Mouse (Mus musculus): Measurements from ENCODE around the gene Gpd2.

Gpd2 gene

GRCm38 (mm10) chr2:57251636-57252317 is 14.3 kb downstream of the Gpd2 start:
- no peak for DNase-seq

DNA sequence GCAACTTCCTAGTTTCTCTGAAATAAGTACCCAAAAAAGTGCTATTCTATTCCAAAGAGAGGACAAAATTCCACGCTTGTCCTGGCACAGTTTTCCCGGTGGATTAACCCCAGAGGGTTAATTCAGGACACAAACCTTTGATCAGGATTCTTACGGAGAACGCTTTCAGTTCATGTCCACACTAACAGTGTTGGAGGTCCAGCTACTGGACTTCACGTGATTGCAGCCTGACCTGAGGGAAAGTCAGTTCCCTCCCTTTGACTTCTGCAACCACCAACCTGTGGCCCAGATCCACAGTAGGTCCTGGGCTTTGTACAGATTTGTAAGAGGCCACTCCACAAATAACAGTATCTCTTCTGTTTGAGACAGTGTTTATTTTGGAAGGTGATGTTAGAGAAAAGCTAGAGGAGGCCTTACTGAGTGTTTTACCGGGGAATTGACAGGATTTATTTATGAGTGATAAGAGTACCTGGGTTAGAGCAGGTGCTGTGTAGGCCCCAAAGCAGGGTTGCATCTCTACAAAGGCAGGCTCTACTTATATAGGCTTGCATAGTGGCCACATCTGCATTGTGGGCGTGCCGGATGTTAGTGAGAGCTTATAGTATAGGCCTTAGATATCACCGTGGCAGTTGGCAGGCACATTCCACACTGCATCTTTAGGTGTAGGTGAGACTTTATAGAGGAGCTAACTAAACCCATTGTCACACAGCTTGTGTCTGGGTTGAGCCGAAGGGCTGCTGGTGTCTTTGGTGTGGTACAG is 15.3 kb downstream of the Gpd2 start:
- no peak for DNase-seq

GRCm38 (mm10) chr2:57254267-57254666 is 16.8 kb downstream of the Gpd2 start:
- no peak for DNase-seq

DNA sequence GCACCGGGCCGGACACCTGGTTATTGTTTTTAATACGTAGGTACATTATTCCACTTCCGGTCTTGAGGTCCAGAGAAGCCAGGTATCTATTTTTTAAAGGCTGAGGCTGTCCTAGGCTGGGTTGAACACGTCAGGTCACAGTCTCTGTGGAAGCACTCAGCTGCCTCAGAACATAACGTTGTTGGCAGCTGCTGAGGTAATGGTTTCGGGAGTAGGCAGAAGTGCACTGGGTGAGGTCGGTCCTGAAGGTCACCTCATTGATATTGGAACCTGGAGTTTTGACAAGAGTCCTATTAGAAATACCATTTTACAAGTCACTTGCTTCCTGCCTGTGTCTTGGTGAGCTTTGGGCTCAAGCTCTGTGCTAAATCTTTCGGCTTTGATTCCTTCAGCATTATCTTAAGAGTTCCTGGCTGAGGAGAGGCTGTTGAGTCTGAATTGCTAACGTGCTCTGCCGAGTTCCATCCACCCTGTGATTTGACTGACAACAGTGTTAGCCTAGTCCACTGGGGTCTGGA is 17.8 kb downstream of the Gpd2 start:
- no peak for DNase-seq

GRCm38 (mm10) chr2:57255836-57256235 is 18.4 kb downstream of the Gpd2 start:
- no peak for DNase-seq

- DNase-seq = no peak
Observed at GRCm38 (mm10) chr2:57256459-57256858, 19.0 kb downstream of the Gpd2 start.

GRCm38 (mm10) chr2:57261286-57262077 is 24.0 kb downstream of the Gpd2 start:
- DNase-seq = no peak

- DNase-seq = no peak
Observed at GRCm38 (mm10) chr2:57263431-57263830, 26.0 kb downstream of the Gpd2 start.

DNA sequence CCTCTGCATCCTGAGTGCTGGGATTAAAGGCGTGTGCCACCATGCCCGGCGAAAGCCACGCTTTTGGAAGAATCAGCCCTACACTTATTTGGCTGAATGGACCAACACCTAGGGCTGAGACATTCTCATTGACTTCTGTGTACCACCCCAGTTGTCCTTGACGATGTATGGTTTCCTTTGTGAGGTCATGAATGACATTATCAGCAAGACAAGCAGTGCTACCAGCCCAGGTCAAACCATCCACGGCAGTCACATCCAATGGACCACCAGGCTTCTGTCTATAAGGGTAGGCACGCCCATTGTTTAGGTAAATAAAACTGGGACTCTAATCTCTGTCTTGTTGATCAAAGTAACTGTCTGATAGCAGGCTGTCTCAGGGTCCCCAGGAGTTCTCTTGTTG is 27.5 kb downstream of the Gpd2 start:
- DNase-seq = no peak

- no peak for DNase-seq
Observed at GRCm38 (mm10) chr2:57266679-57267393, 29.4 kb downstream of the Gpd2 start.

DNA sequence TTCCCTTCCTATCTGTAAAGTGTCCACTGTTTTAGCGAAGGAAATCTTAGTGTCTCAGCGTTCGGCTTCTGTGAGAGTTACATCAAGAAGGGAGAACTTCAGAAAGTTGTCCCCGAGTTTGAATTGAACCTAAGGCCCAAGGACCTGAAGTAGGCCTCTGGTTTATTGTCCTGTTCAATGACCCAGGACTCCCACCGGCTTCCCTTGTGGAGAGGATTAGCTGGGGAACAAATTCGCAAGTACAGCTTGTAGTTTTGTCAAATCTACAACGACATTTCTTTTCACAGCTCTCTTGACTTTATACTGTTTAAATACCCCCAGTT is 29.9 kb downstream of the Gpd2 start:
- DNase-seq = no peak

DNA sequence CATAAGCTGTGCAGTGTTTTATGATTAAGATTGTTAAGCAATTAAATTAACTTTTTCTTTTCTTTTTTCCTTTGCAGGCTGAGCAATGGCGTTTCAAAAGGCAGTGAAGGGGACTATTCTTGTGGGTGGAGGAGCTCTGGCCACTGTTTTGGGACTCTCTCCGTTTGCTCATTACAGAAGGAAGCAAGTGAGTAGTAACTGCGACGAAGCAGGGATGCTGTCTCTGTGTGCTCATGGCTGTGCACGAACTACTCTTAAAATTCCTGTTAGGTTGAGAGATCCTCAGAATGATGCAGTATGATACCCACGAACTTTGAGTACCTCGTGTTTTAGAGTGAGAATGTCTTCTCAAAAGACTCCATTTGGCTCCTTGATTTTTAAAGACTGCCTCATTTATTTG is 30.5 kb downstream of the Gpd2 start:
- DNase-seq = no peak

GRCm38 (mm10) chr2:57268839-57269238 is 31.4 kb downstream of the Gpd2 start:
- no peak for DNase-seq

DNA sequence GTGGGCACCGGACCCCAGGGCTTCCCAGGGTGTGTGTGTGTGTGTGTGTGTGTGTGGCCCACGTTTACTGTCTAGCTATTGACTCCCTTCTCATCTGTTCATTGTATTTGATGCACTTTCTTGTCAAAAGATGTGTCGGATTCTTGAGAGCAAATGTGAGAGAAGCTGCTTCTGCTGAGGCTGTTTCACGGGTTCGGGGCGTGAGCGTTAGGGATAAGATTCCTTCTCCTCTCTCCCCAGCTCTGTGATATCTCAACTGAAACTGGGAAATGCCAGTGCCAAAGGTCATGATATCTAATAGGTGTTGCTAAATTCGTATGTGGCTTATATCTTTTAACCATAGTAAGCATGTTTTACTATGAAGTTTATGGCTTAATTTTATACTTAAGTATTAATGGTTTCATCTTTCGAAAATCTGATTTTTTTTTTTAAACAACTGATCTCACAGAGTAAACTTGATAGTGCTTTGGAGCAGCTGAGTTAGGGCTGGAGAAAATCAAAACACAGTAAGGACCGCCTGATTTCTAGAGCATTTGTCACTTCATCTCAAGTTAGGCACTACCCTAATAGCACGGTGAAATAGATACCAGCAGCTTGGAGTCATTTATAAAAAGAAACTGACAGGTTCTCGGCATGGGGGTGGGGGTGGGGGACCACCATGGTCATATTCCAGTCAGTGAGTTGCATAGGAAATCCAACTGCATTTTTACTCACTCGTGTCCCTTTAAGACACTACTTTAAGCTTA is 32.4 kb downstream of the Gpd2 start:
- no peak for DNase-seq

- no peak for DNase-seq
Observed at GRCm38 (mm10) chr2:57280190-57280723, 42.8 kb downstream of the Gpd2 start.

GRCm38 (mm10) chr2:57283791-57284190 is 46.4 kb downstream of the Gpd2 start:
- DNase-seq = no peak

DNA sequence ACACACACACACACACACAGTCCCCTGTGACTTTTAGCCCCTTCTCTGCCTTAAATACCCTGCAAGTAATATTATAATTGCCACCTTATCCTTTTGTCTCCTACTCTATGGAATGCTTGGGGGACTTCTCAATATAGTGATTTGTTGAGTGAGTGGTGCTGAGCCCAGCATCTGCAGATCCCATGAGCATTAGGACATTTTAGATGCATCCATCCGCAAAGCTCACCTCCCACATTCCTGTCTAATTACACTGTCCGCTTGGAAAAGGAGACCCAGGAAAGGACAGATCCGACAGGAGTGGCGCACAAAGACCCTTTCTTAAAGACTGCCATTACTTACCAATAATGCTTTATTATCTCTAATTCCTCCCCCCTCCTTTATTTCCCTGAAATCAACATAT is 47.8 kb downstream of the Gpd2 start:
- no peak for DNase-seq

DNA sequence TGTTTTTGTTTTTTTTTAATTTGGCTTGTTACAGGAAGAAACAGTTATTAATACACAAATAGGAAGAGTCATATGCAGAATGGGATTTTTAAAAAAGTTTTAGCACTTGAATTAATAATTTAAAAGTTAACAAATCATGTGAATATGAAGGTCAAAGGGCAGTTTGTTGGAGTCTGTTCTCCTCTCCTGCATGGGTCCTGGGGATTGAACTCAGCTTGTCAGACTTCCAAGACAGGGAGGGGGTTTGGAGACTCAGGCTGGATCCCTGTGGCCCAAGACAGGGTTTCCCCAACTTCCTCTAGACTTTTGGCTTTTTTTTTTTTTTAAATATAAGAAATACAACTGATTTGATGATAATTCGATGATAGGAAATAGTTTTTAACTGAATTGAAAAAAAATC is 50.6 kb downstream of the Gpd2 start:
- no peak for DNase-seq

DNA sequence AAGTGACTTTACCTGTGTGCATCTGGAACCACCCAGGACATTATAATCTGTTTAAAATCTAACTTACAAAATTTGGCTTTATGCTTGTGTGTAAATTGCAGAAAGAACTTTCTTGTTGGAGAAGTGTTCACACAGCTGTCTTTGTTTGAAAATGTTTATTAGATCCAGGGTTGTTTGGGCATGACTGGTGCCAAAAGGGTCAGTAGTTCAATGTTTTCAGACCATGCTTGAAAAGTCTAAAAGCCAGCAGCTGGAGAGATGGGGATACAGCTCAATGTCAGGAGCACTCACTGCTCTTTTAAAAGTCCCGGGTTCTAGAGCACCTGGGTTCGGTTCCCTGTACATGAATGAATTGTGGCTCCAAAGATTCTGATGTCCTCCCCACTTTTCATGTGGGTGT is 56.1 kb downstream of the Gpd2 start:
- no peak for DNase-seq

DNA sequence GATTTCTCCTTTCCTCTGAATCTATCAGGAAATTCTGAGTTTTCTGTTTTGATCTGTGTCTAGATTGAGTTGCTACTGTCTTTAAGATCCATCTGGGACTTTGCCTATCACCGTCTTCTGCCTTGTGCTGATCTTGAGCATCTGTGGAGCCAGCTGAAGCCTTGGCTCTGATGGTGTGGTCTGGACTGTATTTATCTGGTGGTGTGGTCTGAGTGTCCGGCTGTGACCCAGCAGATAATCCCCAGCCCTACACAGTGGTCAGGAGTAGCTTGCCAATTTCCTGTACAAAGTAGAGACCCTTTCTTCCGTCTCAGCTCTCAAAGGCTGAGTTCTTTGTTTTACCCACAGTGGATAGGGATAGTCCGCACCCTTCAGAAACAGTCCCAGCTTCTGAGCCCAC is 58.6 kb downstream of the Gpd2 start:
- no peak for DNase-seq

GRCm38 (mm10) chr2:57297226-57297625 is 59.8 kb downstream of the Gpd2 start:
- DNase-seq = no peak

DNA sequence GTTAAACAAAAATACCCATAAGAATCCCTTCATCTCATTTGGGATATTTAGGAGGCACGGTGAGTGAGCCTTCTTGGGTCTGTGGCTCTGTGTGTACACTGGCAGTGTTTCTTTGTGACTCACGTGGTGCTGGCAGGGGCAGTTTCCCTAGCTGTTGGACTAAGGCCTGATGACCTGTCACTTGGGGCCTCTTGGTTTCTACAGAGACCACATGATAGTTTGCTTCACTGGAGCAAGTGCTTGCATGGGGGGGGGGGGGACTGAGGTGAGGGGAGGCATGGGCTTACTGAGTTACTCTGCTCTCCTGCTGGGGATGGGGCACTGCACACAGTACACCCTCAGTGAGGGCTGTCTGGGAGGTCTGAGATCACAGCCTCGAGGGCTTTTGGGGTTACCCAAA is 64.1 kb downstream of the Gpd2 start:
- no peak for DNase-seq
